Mouse (Mus musculus): ENCODE data around the gene Prr23a2. TPM values are rescaled to one million over a fixed set of nuclear protein-coding genes. Genes with fewer than 3 reads are reported as not detected.

The Prr23a2 gene
- not detected for total RNA-seq (2021)
- long read RNA-seq, experiment 1 = 0 reads
- long read RNA-seq, experiment 2 = 0 reads

GRCm38 (mm10) chr9:98856210-98856609 is at the start of gene Prr23a2:
Gene Prr23a2 (plus strand): TSS chr9:98856494.
- no peak for DNase-seq (ENCODE audit: low spot score in 2 of 2)

GRCm38 (mm10) chr9:98807631-98808030 is 48.7 kb upstream of the Prr23a2 start:
- DNase-seq (ENCODE audit: low spot score in 2 of 2) = no peak

- DNase-seq (ENCODE audit: low spot score in 2 of 2) = peak in 1 of 2 experiments; percentile 40
Observed at GRCm38 (mm10) chr9:98809526-98809925, 46.8 kb upstream of the Prr23a2 start.

- no peak for DNase-seq (ENCODE audit: low spot score in 2 of 2)
Observed at GRCm38 (mm10) chr9:98816066-98816465, 40.2 kb upstream of the Prr23a2 start.

GRCm38 (mm10) chr9:98817592-98817991 is 38.7 kb upstream of the Prr23a2 start:
- no peak for DNase-seq (ENCODE audit: low spot score in 2 of 2)

GRCm38 (mm10) chr9:98818971-98819370 is 37.3 kb upstream of the Prr23a2 start:
- DNase-seq (ENCODE audit: low spot score in 2 of 2) = no peak

- no peak for DNase-seq (ENCODE audit: low spot score in 2 of 2)
Observed at GRCm38 (mm10) chr9:98819481-98819880, 36.8 kb upstream of the Prr23a2 start.

- no peak for DNase-seq (ENCODE audit: low spot score in 2 of 2)
Observed at GRCm38 (mm10) chr9:98820461-98820860, 35.8 kb upstream of the Prr23a2 start.

GRCm38 (mm10) chr9:98821067-98821466 is 35.2 kb upstream of the Prr23a2 start:
- DNase-seq (ENCODE audit: low spot score in 2 of 2) = no peak

- no peak for DNase-seq (ENCODE audit: low spot score in 2 of 2)
Observed at GRCm38 (mm10) chr9:98823805-98824204, 32.5 kb upstream of the Prr23a2 start.

GRCm38 (mm10) chr9:98829508-98829907 is 26.8 kb upstream of the Prr23a2 start:
- no peak for DNase-seq (ENCODE audit: low spot score in 2 of 2)

GRCm38 (mm10) chr9:98837537-98838074 is 18.7 kb upstream of the Prr23a2 start:
- DNase-seq (ENCODE audit: low spot score in 2 of 2) = no peak

GRCm38 (mm10) chr9:98842117-98842516 is 14.2 kb upstream of the Prr23a2 start, which contains the start of gene Prr23a1:
Gene Prr23a1 (plus strand): TSS chr9:98842503.
- DNase-seq (ENCODE audit: low spot score in 2 of 2) = no peak

- DNase-seq (ENCODE audit: low spot score in 2 of 2) = no peak
Observed at GRCm38 (mm10) chr9:98863463-98863862, 7.2 kb downstream of the Prr23a2 start.

- no peak for DNase-seq (ENCODE audit: low spot score in 2 of 2)
Observed at GRCm38 (mm10) chr9:98864571-98864970, 8.3 kb downstream of the Prr23a2 start, which contains the start of gene Prr23a3. Gene Prr23a3 (plus strand): TSS chr9:98864767.

- DNase-seq (ENCODE audit: low spot score in 2 of 2) = no peak
Observed at GRCm38 (mm10) chr9:98901486-98901885, 45.2 kb downstream of the Prr23a2 start.

GRCm38 (mm10) chr9:98902819-98903218 is 46.5 kb downstream of the Prr23a2 start, which contains the start of gene 7420426K07Rik:
Gene 7420426K07Rik (plus strand): TSS chr9:98903119.
- DNase-seq (ENCODE audit: low spot score in 2 of 2) = no peak

Other genes with a start within 250 kb of the Prr23a2 start
- gene Prr23a1, start 14.0 kb upstream of the Prr23a2 start, total RNA-seq (2021) = not detected
- gene Prr23a3, start 8.3 kb downstream of the Prr23a2 start, total RNA-seq (2021) = not detected
- gene 7420426K07Rik, start 46.6 kb downstream of the Prr23a2 start, total RNA-seq (2021) = not detected
- not detected for gene Foxl2, start 98.8 kb downstream of the Prr23a2 start, total RNA-seq (2021)
- gene Faim, start 129.9 kb downstream of the Prr23a2 start, total RNA-seq (2021) = 1 to 10 TPM; 8.1 to 9.9 TPM
- gene Gm1123, start 179.2 kb downstream of the Prr23a2 start, total RNA-seq (2021) = not detected

Measured in gastrocnemius, postnatal 4 days (tissue).